Mouse (Mus musculus) spleen, adult 2 months (tissue): ENCODE results near the gene Scimp.

Experiments
- CTCF ChIP-seq: fragments of 200-500 bp; IDR thresholded peaks from 2 replicates; pipeline ENCODE4 v1.5.1; 2011; ENCODE audit warnings: mild to moderate bottlenecking, inconsistent platforms; ENCODE audit not compliant: insufficient read depth, insufficient read length, insufficient replicate concordance; ENCODE audit errors: extremely low read depth
- POLR2A ChIP-seq: fragments of 200-500 bp; IDR thresholded peaks from 2 replicates; pipeline ENCODE4 v1.6.1; 2011; ENCODE audit warnings: low read depth, low read length, inconsistent platforms

- TF ChIP-seq CTCF: no peak
- no peak for TF ChIP-seq POLR2A
Observed at GRCm38 (mm10) chr11:70754958-70755357, 57.4 kb downstream of the Scimp start.
